Mouse (Mus musculus): ENCODE measurements at regions not wholly inside any gene's neighbourhood (a gene's known extent, or its start where the extent isn't known, plus 50 kb on each side); places are given as distances from the start of the nearest gene placed in this dataset.
A peak's percentile ranks its signal among the peaks of the same experiment; 100 is the strongest.

- DNase-seq (ENCODE audit: low read depth, low spot score): no peak
Measured at GRCm38 (mm10) chr10:83896160-83896559, 173.5 kb downstream of the 1500009L16Rik start.

GRCm38 (mm10) chr10:83897558-83897957, 174.9 kb downstream of the 1500009L16Rik start:
- DNase-seq (ENCODE audit: low read depth, low spot score): no peak

GRCm38 (mm10) chr10:83906751-83907150, 184.1 kb downstream of the 1500009L16Rik start:
- no peak for DNase-seq (ENCODE audit: low read depth, low spot score)

- no peak for DNase-seq (ENCODE audit: low read depth, low spot score)
Measured at GRCm38 (mm10) chr10:83910649-83911370, 188.1 kb downstream of the 1500009L16Rik start.

- DNase-seq (ENCODE audit: low read depth, low spot score): peak; percentile 88
Measured at GRCm38 (mm10) chr10:83914401-83915132, 191.9 kb downstream of the 1500009L16Rik start.

GRCm38 (mm10) chr10:83915133-83915730, 192.6 kb downstream of the 1500009L16Rik start:
- no peak for DNase-seq (ENCODE audit: low read depth, low spot score)

- no peak for DNase-seq (ENCODE audit: low read depth, low spot score)
Measured at GRCm38 (mm10) chr10:83926990-83927389, 204.3 kb downstream of the 1500009L16Rik start.

GRCm38 (mm10) chr10:83927554-83927953, 204.9 kb downstream of the 1500009L16Rik start:
- no peak for DNase-seq (ENCODE audit: low read depth, low spot score)

GRCm38 (mm10) chr10:83931758-83932157, 209.1 kb downstream of the 1500009L16Rik start:
- no peak for DNase-seq (ENCODE audit: low read depth, low spot score)

GRCm38 (mm10) chr10:83933201-83933600, 210.5 kb downstream of the 1500009L16Rik start:
- no peak for DNase-seq (ENCODE audit: low read depth, low spot score)

GRCm38 (mm10) chr10:83934498-83934897, 211.8 kb downstream of the 1500009L16Rik start:
- no peak for DNase-seq (ENCODE audit: low read depth, low spot score)

GRCm38 (mm10) chr10:83937168-83937567, 214.5 kb downstream of the 1500009L16Rik start:
- no peak for DNase-seq (ENCODE audit: low read depth, low spot score)

GRCm38 (mm10) chr10:83942101-83942500, 219.4 kb downstream of the 1500009L16Rik start:
- no peak for DNase-seq (ENCODE audit: low read depth, low spot score)

GRCm38 (mm10) chr10:83944158-83944557, 221.5 kb downstream of the 1500009L16Rik start:
- DNase-seq (ENCODE audit: low read depth, low spot score): no peak

GRCm38 (mm10) chr10:83944897-83945296, 222.2 kb downstream of the 1500009L16Rik start:
- no peak for DNase-seq (ENCODE audit: low read depth, low spot score)

GRCm38 (mm10) chr10:83945503-83945902, 222.8 kb downstream of the 1500009L16Rik start:
- DNase-seq (ENCODE audit: low read depth, low spot score): no peak

- DNase-seq (ENCODE audit: low read depth, low spot score): no peak
Measured at GRCm38 (mm10) chr10:83946186-83947176, 223.8 kb downstream of the 1500009L16Rik start.

- DNase-seq (ENCODE audit: low read depth, low spot score): peak; percentile 84
Measured at GRCm38 (mm10) chr10:83957118-83957759, 234.6 kb downstream of the 1500009L16Rik start.

GRCm38 (mm10) chr10:83958397-83958796, 235.7 kb downstream of the 1500009L16Rik start:
- no peak for DNase-seq (ENCODE audit: low read depth, low spot score)

- DNase-seq (ENCODE audit: low read depth, low spot score): no peak
Measured at GRCm38 (mm10) chr10:83958826-83959225, 236.2 kb downstream of the 1500009L16Rik start.
